Mouse (Mus musculus) forebrain, postnatal 0 days (tissue): Measurements from ENCODE around the gene Syne1. TPM values are rescaled to one million over a fixed set of nuclear protein-coding genes. Genes with fewer than 3 reads are reported as not detected.

Source experiments
- ATAC-seq: fragments of 200-750 bp; cut with Nextera tagmentation; 2 replicates; pipeline ENCODE4 v1.8.0; 2017; ENCODE audit warnings: mild to moderate bottlenecking, moderate library complexity
- DNase-seq: peaks from one replicate; pipeline ENCODE4 v3.0.0-alpha.2; 2015
- H3K27ac ChIP-seq: fragments of 300-500 bp; sonication (generic); 2 replicates; pipeline ENCODE4 v1.5.1; 2014; ENCODE audit warnings: low read depth, mild to moderate bottlenecking, antibody characterized with exemption, low read length, moderate library complexity, mixed read lengths
- H3K27me3 ChIP-seq: fragments of 300-500 bp; sonication (generic); 2 replicates; pipeline ENCODE4 v1.6.1; 2014; ENCODE audit warnings: mild to moderate bottlenecking, low read length, mixed read lengths; ENCODE audit not compliant: insufficient read depth
- H3K36me3 ChIP-seq: fragments of 300-500 bp; sonication (generic); 2 replicates; pipeline ENCODE4 v1.6.1; 2014; ENCODE audit warnings: mild to moderate bottlenecking, moderate library complexity; ENCODE audit not compliant: insufficient read depth
- H3K4me1 ChIP-seq: fragments of 300-500 bp; sonication (generic); 2 replicates; pipeline ENCODE4 v1.6.1; 2014; ENCODE audit warnings: antibody characterized with exemption; ENCODE audit not compliant: insufficient read depth
- H3K4me2 ChIP-seq: fragments of 300-500 bp; sonication (generic); 2 replicates; pipeline ENCODE4 v1.6.1; 2014; ENCODE audit warnings: low read depth, mild to moderate bottlenecking, moderate library complexity
- H3K4me3 ChIP-seq: fragments of 300-500 bp; sonication (generic); 2 replicates; pipeline ENCODE4 v1.5.1; 2014; ENCODE audit warnings: low read depth, low read length, mixed read lengths
- H3K9ac ChIP-seq: fragments of 300-500 bp; sonication (generic); 2 replicates; pipeline ENCODE4 v1.6.1; 2014; ENCODE audit warnings: mild to moderate bottlenecking
- H3K9me3 ChIP-seq: fragments of 300-500 bp; sonication (generic); 2 replicates; pipeline ENCODE4 v1.6.1; 2016; ENCODE audit warnings: low read length
- CTCF ChIP-seq: sonication (generic); IDR thresholded peaks from 2 replicates; pipeline ENCODE4 v1.5.1; 2016; ENCODE audit warnings: antibody characterized with exemption, control low read depth, low read depth
- WGBS: fragments of 180-500 bp; shearing (Covaris S2); extraction: QIAGEN DNeasy Blood & Tissue Kit; methylation state at CpG from one replicate; pipeline ENCODE4 v1.1.7; 2014; 5-methylcytosine and 5-hydroxymethylcytosine counted together
- polyA plus RNA-seq: library from polyadenylated mRNA; unstranded; fragments of >200 nt; fragmentation: Nextera tagmentation; extraction: Ambion mirVana; gene quantifications from 2 replicates; pipeline ENCODE4 v1.2.1, GENCODE M21; 2015
- total RNA-seq: library from RNA; depleted of rRNA; stranded (reverse); fragments of >200 nt; gene quantifications from 2 replicates; pipeline ENCODE4 v1.2.3, GENCODE M21; 2014

The Syne1 gene
- total and polyA plus RNA-seq, 2 experiments from 2014 or later = 11.2 to 60.5 TPM

DNA sequence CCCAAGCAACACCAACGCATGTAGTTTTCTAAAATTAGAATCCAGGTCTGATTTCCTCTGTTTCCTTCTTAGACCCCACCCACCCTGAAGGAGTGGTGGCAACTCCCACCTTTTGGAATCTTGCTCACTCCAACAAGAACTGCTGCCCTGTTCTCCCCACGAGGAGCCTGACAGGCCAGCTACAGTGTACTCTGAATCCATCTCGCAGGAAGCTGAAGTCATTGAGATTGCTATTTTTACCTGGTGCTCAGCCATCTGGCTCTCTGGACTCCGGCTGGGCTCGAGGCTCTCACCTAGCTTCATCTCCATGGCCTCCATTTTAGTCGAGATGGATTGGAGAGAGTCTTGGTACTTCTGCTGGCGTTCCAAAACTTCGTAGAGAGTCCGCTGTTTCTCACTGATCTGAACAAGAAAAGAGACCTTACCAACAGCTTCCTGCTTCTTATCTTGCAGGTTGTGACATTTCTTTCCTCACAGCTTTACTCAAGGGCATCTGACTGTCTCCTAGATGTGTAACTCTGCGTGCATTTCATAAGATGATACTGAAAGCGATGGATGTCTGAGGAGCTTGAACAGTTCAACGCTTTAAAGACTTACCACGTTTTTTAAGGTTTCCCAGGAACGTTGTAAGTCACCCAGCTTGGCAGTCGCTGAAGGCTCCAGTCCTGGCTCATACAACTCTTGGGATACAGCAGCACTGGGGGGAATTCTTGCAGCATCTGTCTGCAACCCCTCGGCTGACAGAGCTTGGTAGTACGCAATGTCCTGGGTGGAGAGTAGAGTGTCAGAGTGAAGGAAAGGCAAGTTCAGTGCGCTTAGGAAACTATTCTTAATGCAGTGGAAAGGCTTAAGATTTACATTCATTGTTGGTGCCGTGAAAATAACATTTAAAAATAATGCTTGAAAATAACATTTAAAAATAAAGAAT lies 365.9 kb downstream of the Syne1 start:
- no peaks in the 10 kb centered on the region for H3K4me1 ChIP-seq
- H3K36me3 ChIP-seq = peaks cover 13% of the 10 kb centered on the region
- no peak overlapping the region for H3K9ac ChIP-seq
- DNase-seq (no peak), ATAC-seq (no peak)
- TF ChIP-seq CTCF = no peak
- no peak overlapping the region for H3K4me3 ChIP-seq
- no peak overlapping the region for H3K27ac ChIP-seq
- no peaks in the 10 kb centered on the region for H3K9me3 ChIP-seq
- 85% methylated on average over 19 of the region's 19 CpGs for WGBS
- H3K4me2 ChIP-seq = no peak overlapping the region
- H3K27me3 ChIP-seq = no peaks in the 10 kb centered on the region

DNA sequence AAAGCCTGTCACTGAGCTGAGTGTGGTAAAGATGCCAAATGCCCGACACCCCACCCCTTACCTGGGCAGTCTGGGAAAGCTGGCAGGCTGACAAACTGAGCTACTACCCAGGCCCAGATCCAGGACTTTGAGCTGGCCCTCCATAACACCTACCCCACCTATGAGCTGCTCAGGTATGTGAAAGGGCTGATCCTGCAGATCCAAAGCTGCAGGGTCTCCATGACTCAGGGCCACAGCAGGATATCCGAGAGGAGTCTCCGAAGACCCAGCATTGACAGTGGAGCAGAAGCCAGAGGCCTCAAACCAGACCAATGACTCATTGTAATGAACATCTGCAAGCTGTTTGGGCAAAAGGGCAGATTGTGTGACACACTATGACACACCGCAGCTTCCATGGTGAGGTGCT lies 369.5 kb downstream of the Syne1 start:
- no peak overlapping the region for H3K4me2 ChIP-seq
- DNase-seq (no peak), ATAC-seq (no peak)
- no peaks in the 10 kb centered on the region for H3K9me3 ChIP-seq
- H3K4me1 ChIP-seq = no peaks in the 10 kb centered on the region
- WGBS = 90% methylated on average over 4 of the region's 4 CpGs
- no peak overlapping the region for H3K9ac ChIP-seq
- H3K27ac ChIP-seq = no peak overlapping the region
- no peak for TF ChIP-seq CTCF
- H3K4me3 ChIP-seq = no peak overlapping the region
- peaks cover 13% of the 10 kb centered on the region for H3K36me3 ChIP-seq
- no peaks in the 10 kb centered on the region for H3K27me3 ChIP-seq

DNA sequence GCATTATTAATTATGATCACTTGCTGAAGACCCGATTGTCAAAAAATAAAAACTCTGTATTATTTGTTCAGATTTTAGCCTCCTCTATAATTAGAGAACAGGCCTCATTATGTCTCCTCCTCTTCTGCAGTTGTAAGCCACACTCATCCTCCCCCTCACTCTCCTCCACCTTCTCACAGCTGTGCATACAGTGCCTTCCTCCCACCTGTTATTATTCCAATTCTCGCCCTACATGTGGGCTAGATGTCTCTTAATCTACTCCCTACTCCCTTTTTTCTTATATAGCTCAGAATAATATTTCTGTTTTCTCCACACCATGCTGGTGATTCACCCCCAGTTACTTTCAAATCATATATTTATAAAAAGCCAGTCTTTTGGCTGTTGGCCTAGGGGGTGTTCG lies 371.4 kb downstream of the Syne1 start:
- DNase-seq = no peak
- 79% methylated on average over 3 of the region's 3 CpGs for WGBS
- Histone ChIP-seq H3K9me3 (no peaks in the 10 kb centered on the region), H3K36me3 (peaks cover 5% of the 10 kb centered on the region; the same call in 1 of the 2 replicates), H3K4me2 (no peak overlapping the region), H3K4me3 (no peak overlapping the region), H3K4me1 (no peaks in the 10 kb centered on the region), H3K27me3 (no peaks in the 10 kb centered on the region), H3K27ac (no peak overlapping the region), H3K9ac (no peak overlapping the region)
- no peak for ATAC-seq
- TF ChIP-seq CTCF = no peak

DNA sequence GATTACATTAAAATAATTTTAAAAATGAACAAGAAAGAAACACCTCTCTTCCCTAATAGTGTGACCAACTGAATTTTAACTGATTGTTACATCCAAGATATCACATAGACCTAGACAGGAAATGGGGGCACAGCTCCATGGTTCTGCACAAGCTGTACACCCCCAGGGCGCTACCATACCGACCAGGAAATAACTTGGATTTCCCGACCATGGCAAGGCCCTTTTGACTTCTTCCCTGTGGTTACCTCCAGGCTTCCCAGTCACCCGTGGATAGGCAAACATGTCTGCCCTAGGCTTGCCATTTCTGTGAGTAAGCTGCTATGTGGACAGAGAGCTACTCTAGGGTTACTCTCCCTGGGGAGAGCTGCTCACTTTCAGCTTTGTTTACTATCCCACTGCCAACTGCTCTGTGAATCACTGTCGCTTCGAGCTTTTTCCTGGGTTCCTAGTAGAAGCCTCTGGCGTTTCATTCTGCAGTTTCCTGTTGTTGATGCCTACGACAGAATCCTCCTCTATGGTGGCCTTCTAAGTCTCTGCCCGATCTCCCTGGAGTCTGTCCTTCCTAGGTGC lies 373.8 kb downstream of the Syne1 start:
- ATAC-seq = no peak
- Histone ChIP-seq H3K4me1 (no peaks in the 10 kb centered on the region), H3K4me3 (no peak overlapping the region), H3K9ac (no peak overlapping the region), H3K27ac (no peak overlapping the region), H3K4me2 (no peak overlapping the region), H3K9me3 (no peaks in the 10 kb centered on the region), H3K36me3 (no peaks in the 10 kb centered on the region), H3K27me3 (no peaks in the 10 kb centered on the region)
- TF ChIP-seq CTCF = no peak
- WGBS = 75% methylated on average over 9 of the region's 9 CpGs
- DNase-seq = no peak

DNA sequence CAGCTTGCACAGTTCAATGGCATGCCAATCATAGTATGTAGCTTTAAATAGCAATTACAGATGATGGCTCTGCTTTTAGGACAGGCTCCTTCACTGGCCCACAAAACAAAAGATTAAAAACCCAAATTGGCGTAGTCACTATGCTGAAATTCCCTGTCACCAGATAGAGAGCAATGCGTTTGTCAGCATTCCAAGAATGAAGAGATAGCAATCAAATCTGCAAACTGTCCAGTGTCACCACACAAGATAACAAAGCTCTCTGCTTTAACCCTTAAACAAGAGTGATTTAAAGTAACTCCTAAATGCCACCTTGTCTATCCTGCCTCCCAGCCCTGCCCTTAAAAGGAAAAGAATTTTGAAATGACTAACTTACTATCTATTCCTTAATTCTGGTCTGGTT lies 374.9 kb downstream of the Syne1 start:
- Histone ChIP-seq H3K9me3 (no peaks in the 10 kb centered on the region), H3K27ac (no peak overlapping the region), H3K4me2 (no peak overlapping the region), H3K4me3 (no peak overlapping the region), H3K4me1 (no peaks in the 10 kb centered on the region), H3K9ac (no peak overlapping the region), H3K36me3 (no peaks in the 10 kb centered on the region), H3K27me3 (no peaks in the 10 kb centered on the region)
- ATAC-seq (no peak), DNase-seq (no peak)
- TF ChIP-seq CTCF = no peak
- 65% methylated on average over 2 of the region's 2 CpGs for WGBS

DNA sequence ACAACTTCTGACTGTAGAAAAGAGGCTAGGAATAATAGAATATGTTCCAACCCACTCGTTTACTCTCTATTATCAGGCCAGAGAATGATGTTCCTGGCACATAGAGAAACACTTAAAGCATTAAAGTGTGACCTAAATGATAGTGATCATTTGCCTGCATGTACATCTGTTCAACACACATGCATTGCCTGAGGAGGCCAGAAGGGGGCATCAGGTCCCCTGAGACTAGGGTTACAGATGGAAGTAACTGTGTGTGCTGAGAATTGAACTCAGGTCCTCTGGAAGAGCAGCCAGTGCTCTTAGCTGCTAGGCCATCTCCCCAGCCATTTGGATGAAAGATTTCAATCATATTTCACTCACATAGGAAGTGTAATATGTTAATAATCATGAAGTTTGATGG lies 380.9 kb downstream of the Syne1 start:
- Histone ChIP-seq H3K36me3 (no peaks in the 10 kb centered on the region), H3K4me2 (no peak overlapping the region), H3K4me3 (no peak overlapping the region), H3K27ac (no peak overlapping the region), H3K27me3 (no peaks in the 10 kb centered on the region), H3K9ac (no peak overlapping the region), H3K4me1 (no peaks in the 10 kb centered on the region), H3K9me3 (no peaks in the 10 kb centered on the region)
- 65% methylated on average over 1 of the region's 1 CpGs for WGBS
- no peak for ATAC-seq
- TF ChIP-seq CTCF = peak; percentile 32; the same call in 1 of the 2 replicates
- DNase-seq = no peak

DNA sequence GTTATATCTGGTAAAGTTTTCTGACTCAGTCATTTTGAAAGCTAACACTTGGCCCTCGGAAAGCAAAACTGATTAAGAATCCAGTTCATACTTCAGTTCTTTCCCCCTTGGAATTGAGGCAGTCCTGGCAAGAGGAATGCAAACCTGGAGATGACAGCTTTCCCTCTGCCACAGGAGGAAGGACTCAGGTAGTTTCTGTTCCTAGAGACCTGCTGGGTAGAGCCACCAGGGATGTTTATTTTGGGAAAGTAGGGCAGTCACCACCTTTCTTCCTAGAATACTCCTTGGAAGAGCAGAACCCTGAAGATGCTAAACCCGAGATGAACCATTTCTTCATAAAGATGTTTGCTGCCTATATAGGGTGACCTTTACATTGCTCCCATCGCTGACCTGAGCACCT lies 383.8 kb downstream of the Syne1 start:
- no peak overlapping the region for H3K9ac ChIP-seq
- H3K4me3 ChIP-seq = no peak overlapping the region
- no peaks in the 10 kb centered on the region for H3K4me1 ChIP-seq
- no peaks in the 10 kb centered on the region for H3K27me3 ChIP-seq
- ATAC-seq (no peak), DNase-seq (no peak)
- H3K4me2 ChIP-seq = no peak overlapping the region
- WGBS = 89% methylated on average over 3 of the region's 3 CpGs
- no peaks in the 10 kb centered on the region for H3K36me3 ChIP-seq
- no peak for TF ChIP-seq CTCF
- no peaks in the 10 kb centered on the region for H3K9me3 ChIP-seq
- no peak overlapping the region for H3K27ac ChIP-seq
